ENCODE assay signal across 12 mouse cellular contexts in genomic region chr2:35464548-35464947, GRCm38 (mm10). TPM values are rescaled to one million over a fixed set of nuclear protein-coding genes. Genes with fewer than 3 reads are reported as not detected.
A peak's percentile ranks its signal among the peaks of the same experiment; 100 is the strongest.
DNase-seq lines count a peak whose midpoint lies in the region; ATAC-seq and TF ChIP-seq lines count a peak whose summit lies in the region.
"Had no signal": no experiment of that assay in that cellular context is flagged by ENCODE, and none has a peak within 500 bp of the region (broad histone marks: within the 10 kb centered on the region; RNA-seq: fewer than 3 reads in every experiment).

No protein-coding gene starts in this region.

- H3K9me3 ChIP-seq in E14TG2a.4 (ENCODE audit: low read length) = no peaks in the 10 kb centered on the region
- no peaks in the 10 kb centered on the region for H3K9me3 ChIP-seq in embryonic facial prominence, embryonic 14.5 days (ENCODE audit: control insufficient read depth, low read length)
- H3K9me3 ChIP-seq: forebrain, embryonic 12.5 days had no signal

- peaks cover 70% of the 10 kb centered on the region for H3K4me1 ChIP-seq in E14TG2a.4 (replicated peaks; ENCODE audit: low read depth, low read length)
- H3K4me1 ChIP-seq in embryonic facial prominence, embryonic 14.5 days (ENCODE audit: control insufficient read depth, insufficient read depth, low read length) = peaks cover 27% of the 10 kb centered on the region; the same call in 1 of the 2 replicates

- peak overlapping the region; percentile 50; the same call in 1 of the 2 replicates for H3K27ac ChIP-seq in embryonic facial prominence, embryonic 14.5 days (replicated peaks; ENCODE audit: low read depth, low read length)
- H3K27ac ChIP-seq in macrophage = peak overlapping the region; percentile 64
- H3K27ac ChIP-seq: forebrain, embryonic 12.5 days had no signal

- peak; percentile 22 for DNase-seq in layer of hippocampus, adult 9-11 months
- DNase-seq in layer of hippocampus, adult 9-10 months (ENCODE audit: low spot score) = no peak
- no peak for DNase-seq in embryonic facial prominence, embryonic 14.5 days (ENCODE audit: low spot score)
- no peak for DNase-seq in lung, postnatal 36 days
- DNase-seq in lung, postnatal 14 days = no peak
- DNase-seq in thymus, postnatal 25 days = no peak
- DNase-seq: adrenal gland, adult 2 months had no signal

- no peaks in the 10 kb centered on the region for H3K27me3 ChIP-seq in E14TG2a.4 (ENCODE audit: insufficient read depth, low read length)
- H3K27me3 ChIP-seq in embryonic facial prominence, embryonic 14.5 days (replicated peaks; ENCODE audit: control insufficient read depth, insufficient read depth, low read length) = no peaks in the 10 kb centered on the region

- no peak for ATAC-seq in embryonic facial prominence, embryonic 14.5 days (ENCODE audit: low read depth)
- ATAC-seq: hindbrain, embryonic 16.5 days; lung, postnatal 0 days had no signal

- H3K36me3 ChIP-seq in E14TG2a.4 (ENCODE audit: insufficient read depth, low read length) (no peaks in the 10 kb centered on the region), macrophage (ENCODE audit: inconsistent target) (no peaks in the 10 kb centered on the region)
- H3K36me3 ChIP-seq in embryonic facial prominence, embryonic 14.5 days (ENCODE audit: control insufficient read depth, insufficient read depth, low read length) = no peaks in the 10 kb centered on the region
- H3K36me3 ChIP-seq: forebrain, embryonic 12.5 days had no signal

- H3K4me3 ChIP-seq in E14TG2a.4 (replicated peaks; ENCODE audit: low read length) (peak overlapping the region; percentile 52), macrophage (ENCODE audit: inconsistent target) (no peak overlapping the region)
- H3K4me3 ChIP-seq in embryonic facial prominence, embryonic 14.5 days (ENCODE audit: low read depth, low read length) = no peak overlapping the region
- H3K4me3 ChIP-seq: forebrain, embryonic 12.5 days had no signal

- WGBS in embryonic facial prominence, embryonic 14.5 days = 67% methylated on average over 3 of the region's 3 CpGs
- 6% methylated on average over 3 of the region's 3 CpGs for WGBS in macrophage (ENCODE audit: missing documents)

- peaks cover 26% of the 10 kb centered on the region for H3K79me2 ChIP-seq in macrophage (ENCODE audit: inconsistent target)

- H3K4me2 ChIP-seq in embryonic facial prominence, embryonic 14.5 days (ENCODE audit: low read depth, low read length) = no peak overlapping the region
- H3K4me2 ChIP-seq: forebrain, embryonic 12.5 days had no signal

- no peak for TF ChIP-seq CTCF in E14TG2a.4 (conservative IDR thresholded peaks at IDR 0.05; ENCODE audit: low read length)

- no peak overlapping the region for H3K9ac ChIP-seq in embryonic facial prominence, embryonic 14.5 days (ENCODE audit: low read depth, low read length)
- H3K9ac ChIP-seq: forebrain, embryonic 12.5 days had no signal

RNA-seq across cellular contexts. Expression of gene Ggta1, which starts 1.5 kb away (rescaled TPM):
- polyA plus RNA-seq in embryonic facial prominence, embryonic 14.5 days (2014; fragmentation: Nextera tagmentation; extraction: Ambion mirVana) = 32.5 and 35.7 TPM in 2 replicates
- total RNA-seq in macrophage (2018; cell fraction: chromatin; rRNA removed) = 100 to 1,000 TPM in 6 of 26 experiments, 10 to 100 TPM in 19, 1 to 10 TPM in 1; 9.2 to 143 (median 58.4) TPM
- total RNA-seq in macrophage (2018; cell fraction: cytosol; rRNA removed) = 100 to 1,000 TPM in 11 of 26 experiments, 10 to 100 TPM in 15; 40.1 to 135 (median 81.6) TPM
- 100 to 1,000 TPM in 11 of 26 experiments, 10 to 100 TPM in 15; 38.3 to 241 (median 91.4) TPM for total RNA-seq in macrophage (2018; cell fraction: nucleus; rRNA removed)
- polyA plus RNA-seq in macrophage (2018) = 86.0 to 211 TPM (median 135 TPM) in 3 replicates
